Mouse (Mus musculus): ENCODE results near the gene Dnajc6. TPM values are rescaled to one million over a fixed set of nuclear protein-coding genes. Genes with fewer than 3 reads are reported as not detected.

The Dnajc6 gene
- polyA plus RNA-seq, 1 experiment from 2014 or later: 57.4 TPM

GRCm38 (mm10) chr4:101507571-101508422, 11.3 kb downstream of the Dnajc6 start:
- peak overlapping the region; percentile 59 for H3K4me3 ChIP-seq (replicated peaks)
- H3K4me2 ChIP-seq: peak overlapping the region; percentile 92
- peaks cover 23% of the 10 kb centered on the region for H3K4me1 ChIP-seq
- no peaks in the 10 kb centered on the region for H3K9me3 ChIP-seq (replicated peaks)
- peak; percentile 75 for ATAC-seq (ENCODE audit: low FRiP score)
- no peaks in the 10 kb centered on the region for H3K36me3 ChIP-seq
- H3K27me3 ChIP-seq (replicated peaks): no peaks in the 10 kb centered on the region
- peak overlapping the region; percentile 85 for H3K27ac ChIP-seq (replicated peaks)
- WGBS: 10% methylated on average over 24 of the region's 24 CpGs
- H3K9ac ChIP-seq (replicated peaks): peak overlapping the region; percentile 55

- no peaks in the 10 kb centered on the region for H3K36me3 ChIP-seq
- no peaks in the 10 kb centered on the region for H3K9me3 ChIP-seq (replicated peaks)
- peak overlapping the region; percentile 62 for H3K9ac ChIP-seq (replicated peaks)
- peak; percentile 28 for ATAC-seq (ENCODE audit: low FRiP score)
- H3K4me2 ChIP-seq: peak overlapping the region; percentile 92
- under 1% methylated on average over 10 of the region's 10 CpGs for WGBS
- H3K27me3 ChIP-seq (replicated peaks): no peaks in the 10 kb centered on the region
- H3K27ac ChIP-seq (replicated peaks): peak overlapping the region; percentile 80
- H3K4me3 ChIP-seq (replicated peaks): peak overlapping the region; percentile 59
- H3K4me1 ChIP-seq: peaks cover 23% of the 10 kb centered on the region
Measured at GRCm38 (mm10) chr4:101508431-101508830, 12.0 kb downstream of the Dnajc6 start.

- Histone ChIP-seq H3K9me3 (replicated peaks) (no peaks in the 10 kb centered on the region), H3K27me3 (replicated peaks) (no peaks in the 10 kb centered on the region), H3K9ac (replicated peaks) (peak overlapping the region; percentile 62), H3K36me3 (no peaks in the 10 kb centered on the region), H3K27ac (replicated peaks) (peak overlapping the region; percentile 80), H3K4me2 (peak overlapping the region; percentile 92), H3K4me3 (replicated peaks) (peak overlapping the region; percentile 59), H3K4me1 (peaks cover 23% of the 10 kb centered on the region)
- WGBS: 2% methylated on average over 30 of the region's 30 CpGs
- peak; percentile 68 for ATAC-seq (ENCODE audit: low FRiP score)
Measured at GRCm38 (mm10) chr4:101508851-101509577, 12.6 kb downstream of the Dnajc6 start.

- Histone ChIP-seq H3K9ac (replicated peaks) (no peak overlapping the region), H3K27ac (replicated peaks) (no peak overlapping the region), H3K4me1 (peaks cover 23% of the 10 kb centered on the region), H3K27me3 (replicated peaks) (no peaks in the 10 kb centered on the region), H3K9me3 (replicated peaks) (no peaks in the 10 kb centered on the region), H3K4me3 (replicated peaks) (peak overlapping the region; percentile 59; the same call in 1 of the 2 replicates), H3K4me2 (peak overlapping the region; percentile 92), H3K36me3 (no peaks in the 10 kb centered on the region)
- no peak for ATAC-seq (ENCODE audit: low FRiP score)
- 83% methylated on average over 8 of the region's 8 CpGs for WGBS
Measured at GRCm38 (mm10) chr4:101510111-101510903, 13.9 kb downstream of the Dnajc6 start.

GRCm38 (mm10) chr4:101510904-101511210, 14.4 kb downstream of the Dnajc6 start:
- peaks cover 23% of the 10 kb centered on the region for H3K4me1 ChIP-seq
- ATAC-seq (ENCODE audit: low FRiP score): no peak
- H3K4me3 ChIP-seq (replicated peaks): no peak overlapping the region
- no peaks in the 10 kb centered on the region for H3K36me3 ChIP-seq
- H3K27me3 ChIP-seq (replicated peaks): no peaks in the 10 kb centered on the region
- no peak overlapping the region for H3K4me2 ChIP-seq
- H3K9ac ChIP-seq (replicated peaks): no peak overlapping the region
- H3K9me3 ChIP-seq (replicated peaks): no peaks in the 10 kb centered on the region
- no peak overlapping the region for H3K27ac ChIP-seq (replicated peaks)
- WGBS: 76% methylated on average over 5 of the region's 5 CpGs

- no peak overlapping the region for H3K4me2 ChIP-seq
- 87% methylated on average over 5 of the region's 5 CpGs for WGBS
- no peak for ATAC-seq (ENCODE audit: low FRiP score)
- no peak overlapping the region for H3K9ac ChIP-seq (replicated peaks)
- no peaks in the 10 kb centered on the region for H3K9me3 ChIP-seq (replicated peaks)
- no peak overlapping the region for H3K27ac ChIP-seq (replicated peaks)
- H3K4me1 ChIP-seq: peaks cover 23% of the 10 kb centered on the region
- no peaks in the 10 kb centered on the region for H3K36me3 ChIP-seq
- no peaks in the 10 kb centered on the region for H3K27me3 ChIP-seq (replicated peaks)
- H3K4me3 ChIP-seq (replicated peaks): no peak overlapping the region
Measured at GRCm38 (mm10) chr4:101511768-101512521, 15.5 kb downstream of the Dnajc6 start.

GRCm38 (mm10) chr4:101513251-101513650, 16.8 kb downstream of the Dnajc6 start:
- no peak for ATAC-seq (ENCODE audit: low FRiP score)
- Histone ChIP-seq H3K9me3 (replicated peaks) (no peaks in the 10 kb centered on the region), H3K27ac (replicated peaks) (no peak overlapping the region), H3K27me3 (replicated peaks) (no peaks in the 10 kb centered on the region), H3K4me1 (peaks cover 18% of the 10 kb centered on the region), H3K4me2 (no peak overlapping the region), H3K36me3 (no peaks in the 10 kb centered on the region), H3K4me3 (replicated peaks) (no peak overlapping the region), H3K9ac (replicated peaks) (no peak overlapping the region)
- WGBS: 97% methylated on average over 3 of the region's 3 CpGs

- H3K9ac ChIP-seq (replicated peaks): no peak overlapping the region
- no peaks in the 10 kb centered on the region for H3K9me3 ChIP-seq (replicated peaks)
- ATAC-seq (ENCODE audit: low FRiP score): no peak
- no peak overlapping the region for H3K4me3 ChIP-seq (replicated peaks)
- no peaks in the 10 kb centered on the region for H3K27me3 ChIP-seq (replicated peaks)
- no peaks in the 10 kb centered on the region for H3K36me3 ChIP-seq
- H3K4me1 ChIP-seq: no peaks in the 10 kb centered on the region
- H3K4me2 ChIP-seq: no peak overlapping the region
- 96% methylated on average over 14 of the region's 14 CpGs for WGBS
- no peak overlapping the region for H3K27ac ChIP-seq (replicated peaks)
Measured at GRCm38 (mm10) chr4:101515853-101516252, 19.4 kb downstream of the Dnajc6 start.

GRCm38 (mm10) chr4:101516434-101517168, 20.2 kb downstream of the Dnajc6 start:
- no peak overlapping the region for H3K4me2 ChIP-seq
- no peaks in the 10 kb centered on the region for H3K9me3 ChIP-seq (replicated peaks)
- no peak overlapping the region for H3K4me3 ChIP-seq (replicated peaks)
- H3K27ac ChIP-seq (replicated peaks): no peak overlapping the region
- ATAC-seq (ENCODE audit: low FRiP score): no peak
- H3K27me3 ChIP-seq (replicated peaks): no peaks in the 10 kb centered on the region
- no peaks in the 10 kb centered on the region for H3K36me3 ChIP-seq
- 86% methylated on average over 17 of the region's 17 CpGs for WGBS
- H3K9ac ChIP-seq (replicated peaks): no peak overlapping the region
- no peaks in the 10 kb centered on the region for H3K4me1 ChIP-seq

- ATAC-seq (ENCODE audit: low FRiP score): no peak
Measured at GRCm38 (mm10) chr4:101531901-101532300, 35.5 kb downstream of the Dnajc6 start.

More at GRCm38 (mm10) chr4:101531901-101532300, 35.5 kb downstream of the Dnajc6 start:
- H3K27ac ChIP-seq (replicated peaks): no peak overlapping the region
- H3K4me3 ChIP-seq (replicated peaks): no peak overlapping the region
- H3K36me3 ChIP-seq: no peaks in the 10 kb centered on the region
- H3K27me3 ChIP-seq (replicated peaks): no peaks in the 10 kb centered on the region
- H3K4me2 ChIP-seq: no peak overlapping the region
- no peaks in the 10 kb centered on the region for H3K4me1 ChIP-seq
- no peak overlapping the region for H3K9ac ChIP-seq (replicated peaks)
- 84% methylated on average over 4 of the region's 4 CpGs for WGBS
- 0 out of 2 replicates have a peak, but pooled peaks cover 3% of the 10 kb centered on the region for H3K9me3 ChIP-seq (replicated peaks)

Data from neural tube, embryonic 15.5 days (tissue).